Mouse (Mus musculus) midbrain, embryonic 16.5 days (tissue): ENCODE results near the gene 2310011J03Rik. TPM values are rescaled to one million over a fixed set of nuclear protein-coding genes. Genes with fewer than 3 reads are reported as not detected.
A peak's percentile ranks its signal among the peaks of the same experiment; 100 is the strongest.

Source experiments
- ATAC-seq: fragments of 200-750 bp; cut with Nextera tagmentation; 2 replicates; pipeline ENCODE4 v1.8.0; 2017; ENCODE audit warnings: moderate TSS enrichment
- H3K27ac ChIP-seq: fragments of 300-500 bp; sonication (generic); 2 replicates; pipeline ENCODE4 v1.5.1; 2014; ENCODE audit warnings: mild to moderate bottlenecking, low read length, mixed read lengths
- H3K27me3 ChIP-seq: fragments of 300-500 bp; sonication (generic); 2 replicates; pipeline ENCODE4 v1.6.1; 2014; ENCODE audit warnings: low read depth, low read length, mixed read lengths; ENCODE audit not compliant: control insufficient read depth, insufficient read depth
- H3K36me3 ChIP-seq: fragments of 300-500 bp; sonication (generic); 2 replicates; pipeline ENCODE4 v1.6.1; 2014; ENCODE audit warnings: mild to moderate bottlenecking, low read length, moderate library complexity, mixed read lengths; ENCODE audit not compliant: control insufficient read depth, insufficient read depth
- H3K4me1 ChIP-seq: fragments of 300-500 bp; sonication (generic); 2 replicates; pipeline ENCODE4 v1.6.1; 2014; ENCODE audit warnings: mild to moderate bottlenecking, low read length, mixed read lengths; ENCODE audit not compliant: control insufficient read depth, insufficient read depth
- H3K4me2 ChIP-seq: fragments of 300-500 bp; sonication (generic); 2 replicates; pipeline ENCODE4 v1.6.1; 2014; ENCODE audit warnings: mild to moderate bottlenecking, low read length, mixed read lengths
- H3K4me3 ChIP-seq: fragments of 300-500 bp; sonication (generic); 2 replicates; pipeline ENCODE4 v1.5.1; 2014; ENCODE audit warnings: low read depth, mild to moderate bottlenecking, low read length, moderate library complexity, mixed read lengths
- H3K9ac ChIP-seq: fragments of 300-500 bp; sonication (generic); 2 replicates; pipeline ENCODE4 v1.6.1; 2014; ENCODE audit warnings: low read depth, low read length, mixed read lengths
- H3K9me3 ChIP-seq: fragments of 300-500 bp; sonication (generic); replicated peaks from 2 replicates; pipeline ENCODE4 v1.6.1; 2014; ENCODE audit warnings: mild to moderate bottlenecking, low read length, mixed read lengths; ENCODE audit not compliant: control insufficient read depth, poor library complexity, severe bottlenecking
- WGBS: fragments of 180-500 bp; shearing (Covaris S2); extraction: QIAGEN DNeasy Blood & Tissue Kit; methylation state at CpG from one replicate; pipeline ENCODE4 v1.1.7; 2014; 5-methylcytosine and 5-hydroxymethylcytosine counted together
- polyA plus RNA-seq: library from polyadenylated mRNA; unstranded; fragments of >200 nt; fragmentation: Nextera tagmentation; extraction: Ambion mirVana; gene quantifications from 2 replicates; pipeline ENCODE4 v1.2.1, GENCODE M21; 2015

Gene 2310011J03Rik
- polyA plus RNA-seq, 1 experiment from 2014 or later: 26.7 TPM

- no peak overlapping the region for H3K4me2 ChIP-seq
- H3K4me3 ChIP-seq: no peak overlapping the region
- H3K36me3 ChIP-seq: no peaks in the 10 kb centered on the region
- H3K9ac ChIP-seq: no peak overlapping the region
- H3K4me1 ChIP-seq: peaks cover 8% of the 10 kb centered on the region; the same call in 1 of the 2 replicates
- no peaks in the 10 kb centered on the region for H3K9me3 ChIP-seq
- no peaks in the 10 kb centered on the region; the same call in 1 of the 2 replicates for H3K27me3 ChIP-seq
- no peak for ATAC-seq
- no peak overlapping the region for H3K27ac ChIP-seq
- WGBS: 91% methylated on average over 5 of the region's 5 CpGs
Measured at GRCm38 (mm10) chr10:80332525-80332989, 12.2 kb upstream of the 2310011J03Rik start.

GRCm38 (mm10) chr10:80331636-80332524 lies 11.5 kb upstream of the 2310011J03Rik start:
- peaks cover 8% of the 10 kb centered on the region; the same call in 1 of the 2 replicates for H3K4me1 ChIP-seq
- no peak for ATAC-seq
- no peaks in the 10 kb centered on the region for H3K36me3 ChIP-seq

GRCm38 (mm10) chr10:80330888-80331287 lies 10.6 kb upstream of the 2310011J03Rik start:
- H3K27ac ChIP-seq: no peak overlapping the region
- ATAC-seq: no peak

More at GRCm38 (mm10) chr10:80331636-80332524, 11.5 kb upstream of the 2310011J03Rik start:
- no peak overlapping the region for H3K27ac ChIP-seq
- 70% methylated on average over 10 of the region's 10 CpGs for WGBS
- H3K4me2 ChIP-seq: no peak overlapping the region
- H3K4me3 ChIP-seq: no peak overlapping the region
- no peaks in the 10 kb centered on the region for H3K9me3 ChIP-seq
- no peaks in the 10 kb centered on the region; the same call in 1 of the 2 replicates for H3K27me3 ChIP-seq
- H3K9ac ChIP-seq: no peak overlapping the region

GRCm38 (mm10) chr10:80330084-80330483 lies 9.7 kb upstream of the 2310011J03Rik start:
- WGBS: 2% methylated on average over 36 of the region's 41 CpGs
- no peak; the same call in 1 of the 2 replicates for ATAC-seq
- Histone ChIP-seq H3K4me2 (peak overlapping the region; percentile 79), H3K4me1 (peaks cover 8% of the 10 kb centered on the region; the same call in 1 of the 2 replicates), H3K27ac (no peak overlapping the region), H3K9me3 (no peaks in the 10 kb centered on the region), H3K9ac (peak overlapping the region; percentile 51), H3K27me3 (no peaks in the 10 kb centered on the region; the same call in 1 of the 2 replicates), H3K4me3 (peak overlapping the region; percentile 40), H3K36me3 (no peaks in the 10 kb centered on the region)

More at GRCm38 (mm10) chr10:80330888-80331287, 10.6 kb upstream of the 2310011J03Rik start:
- Histone ChIP-seq H3K36me3 (no peaks in the 10 kb centered on the region), H3K27me3 (no peaks in the 10 kb centered on the region; the same call in 1 of the 2 replicates), H3K4me2 (no peak overlapping the region), H3K9me3 (no peaks in the 10 kb centered on the region), H3K4me3 (no peak overlapping the region), H3K4me1 (peaks cover 8% of the 10 kb centered on the region; the same call in 1 of the 2 replicates), H3K9ac (no peak overlapping the region)
- WGBS: 66% methylated on average over 2 of the region's 2 CpGs

GRCm38 (mm10) chr10:80329273-80330081 lies 9.1 kb upstream of the 2310011J03Rik start, which contains the start of the genes Pcsk4 and Reep6:
Gene Pcsk4, minus strand, starts transcription at chr10:80329498.
Gene Reep6, plus strand, starts transcription at chr10:80329953.
- H3K27ac ChIP-seq: no peak within 1 kb of the TSS
- peak within 1 kb of the TSS; percentile 40 for H3K4me3 ChIP-seq
- peak within 1 kb of the TSS; percentile 79 for H3K4me2 ChIP-seq
- 5% methylated on average over 35 of the region's 36 CpGs for WGBS
- H3K9me3 ChIP-seq: no peaks in the 10 kb centered on the region
- ATAC-seq: peak; percentile 93
- H3K27me3 ChIP-seq: no peaks in the 10 kb centered on the region; the same call in 1 of the 2 replicates
- H3K36me3 ChIP-seq: no peaks in the 10 kb centered on the region
- H3K4me1 ChIP-seq: peaks cover 8% of the 10 kb centered on the region; the same call in 1 of the 2 replicates
- peak within 1 kb of the TSS; percentile 51 for H3K9ac ChIP-seq

GRCm38 (mm10) chr10:80325045-80325444 lies 4.7 kb upstream of the 2310011J03Rik start:
- 86% methylated on average over 21 of the region's 21 CpGs for WGBS
- ATAC-seq: no peak
- H3K9ac ChIP-seq: no peak overlapping the region
- no peaks in the 10 kb centered on the region for H3K9me3 ChIP-seq
- H3K4me3 ChIP-seq: no peak overlapping the region
- H3K27ac ChIP-seq: no peak overlapping the region
- no peak overlapping the region for H3K4me2 ChIP-seq
- no peaks in the 10 kb centered on the region for H3K36me3 ChIP-seq
- H3K4me1 ChIP-seq: peaks cover 15% of the 10 kb centered on the region
- H3K27me3 ChIP-seq: no peaks in the 10 kb centered on the region

- WGBS: 86% methylated on average over 17 of the region's 17 CpGs
- H3K4me2 ChIP-seq: peak overlapping the region; percentile 76
- H3K27ac ChIP-seq: no peak overlapping the region
- H3K4me3 ChIP-seq: no peak overlapping the region
- no peaks in the 10 kb centered on the region for H3K27me3 ChIP-seq
- no peak for ATAC-seq
- no peaks in the 10 kb centered on the region for H3K9me3 ChIP-seq
- peaks cover 19% of the 10 kb centered on the region for H3K4me1 ChIP-seq
- no peak overlapping the region for H3K9ac ChIP-seq
- H3K36me3 ChIP-seq: no peaks in the 10 kb centered on the region
Measured at GRCm38 (mm10) chr10:80324120-80325037, 4.0 kb upstream of the 2310011J03Rik start.
